Comparison of ENCODE assay signal across 12 mouse cellular contexts in genomic region chr9:89974463-89974931, GRCm38 (mm10).
DNase-seq lines count a peak whose midpoint lies in the region; ATAC-seq lines count a peak whose summit lies in the region.
"Had no signal": no experiment of that assay in that cellular context is flagged by ENCODE, and none has a peak within 500 bp of the region (broad histone marks: within the 10 kb centered on the region; RNA-seq: fewer than 3 reads in every experiment).

No protein-coding gene starts in this region.

- no peaks in the 10 kb centered on the region for H3K36me3 ChIP-seq in hindbrain, embryonic 15.5 days
- no peaks in the 10 kb centered on the region for H3K36me3 ChIP-seq in hindbrain, embryonic 10.5 days
- H3K36me3 ChIP-seq in midbrain, embryonic 16.5 days (ENCODE audit: control insufficient read depth, insufficient read depth, low read length): no peaks in the 10 kb centered on the region
- H3K36me3 ChIP-seq: kidney, embryonic 15.5 days; midbrain, embryonic 12.5 days had no signal

- no peak overlapping the region for H3K27ac ChIP-seq in hindbrain, embryonic 15.5 days (replicated peaks)
- no peak overlapping the region for H3K27ac ChIP-seq in hindbrain, embryonic 10.5 days
- no peak overlapping the region for H3K27ac ChIP-seq in midbrain, embryonic 16.5 days (ENCODE audit: low read length)
- H3K27ac ChIP-seq: kidney, embryonic 15.5 days; midbrain, embryonic 12.5 days had no signal

- H3K4me3 ChIP-seq in hindbrain, embryonic 15.5 days: no peak overlapping the region
- H3K4me3 ChIP-seq in hindbrain, embryonic 10.5 days: no peak overlapping the region
- H3K4me3 ChIP-seq in midbrain, embryonic 16.5 days (ENCODE audit: low read depth, low read length): no peak overlapping the region
- H3K4me3 ChIP-seq: kidney, embryonic 15.5 days; midbrain, embryonic 12.5 days had no signal

- H3K9me3 ChIP-seq in hindbrain, embryonic 15.5 days: no peaks in the 10 kb centered on the region
- H3K9me3 ChIP-seq in hindbrain, embryonic 10.5 days: no peaks in the 10 kb centered on the region
- H3K9me3 ChIP-seq in midbrain, embryonic 16.5 days (replicated peaks; ENCODE audit: control insufficient read depth, low read length, poor library complexity, severe bottlenecking): no peaks in the 10 kb centered on the region
- H3K9me3 ChIP-seq: kidney, embryonic 15.5 days; midbrain, embryonic 12.5 days had no signal

- no peak overlapping the region for H3K4me2 ChIP-seq in hindbrain, embryonic 15.5 days
- no peak overlapping the region for H3K4me2 ChIP-seq in midbrain, embryonic 16.5 days (ENCODE audit: low read length)
- H3K4me2 ChIP-seq: kidney, embryonic 15.5 days; midbrain, embryonic 12.5 days had no signal

- 74% methylated on average over 10 of the region's 10 CpGs for WGBS in hindbrain, embryonic 15.5 days
- 89% methylated on average over 10 of the region's 10 CpGs for WGBS in hindbrain, embryonic 10.5 days
- 85% methylated on average over 10 of the region's 10 CpGs for WGBS in midbrain, embryonic 16.5 days

- H3K4me1 ChIP-seq in hindbrain, embryonic 15.5 days (replicated peaks): no peaks in the 10 kb centered on the region
- H3K4me1 ChIP-seq in hindbrain, embryonic 10.5 days (replicated peaks): peaks cover 8% of the 10 kb centered on the region; the same call in 1 of the 2 replicates
- no peaks in the 10 kb centered on the region for H3K4me1 ChIP-seq in midbrain, embryonic 16.5 days (ENCODE audit: control insufficient read depth, insufficient read depth, low read length)
- H3K4me1 ChIP-seq: midbrain, embryonic 12.5 days had no signal

- peak; percentile 50; the same call in 1 of the 2 replicates for ATAC-seq in hindbrain, embryonic 15.5 days (ENCODE audit: low FRiP score, low read depth)
- ATAC-seq in midbrain, embryonic 16.5 days: peak; percentile 22; the same call in 1 of the 2 replicates

- H3K9ac ChIP-seq in hindbrain, embryonic 15.5 days: no peak overlapping the region
- no peak overlapping the region for H3K9ac ChIP-seq in midbrain, embryonic 16.5 days (ENCODE audit: low read depth, low read length)
- H3K9ac ChIP-seq: kidney, embryonic 15.5 days; midbrain, embryonic 12.5 days had no signal

- no peak for DNase-seq in hindbrain, embryonic 10.5 days (ENCODE audit: low spot score)
- peak; percentile 49 for DNase-seq in right cerebral cortex, postnatal 4 days
- DNase-seq in right cerebral cortex, adult 18-20 months: no peak
- peak; percentile 62 for DNase-seq in cerebellum, adult 9-11 months
- no peak for DNase-seq in kidney, postnatal 4 days
- DNase-seq in urinary bladder, postnatal 14 days (ENCODE audit: low spot score): no peak
- DNase-seq: adrenal gland, postnatal 10 days; lung, adult 2 months had no signal

- H3K27me3 ChIP-seq in hindbrain, embryonic 15.5 days: no peaks in the 10 kb centered on the region
- H3K27me3 ChIP-seq in hindbrain, embryonic 10.5 days (ENCODE audit: insufficient read depth, poor library complexity, severe bottlenecking): 0 out of 2 replicates have a peak, but pooled peaks cover 8% of the 10 kb centered on the region
- no peaks in the 10 kb centered on the region for H3K27me3 ChIP-seq in midbrain, embryonic 16.5 days (ENCODE audit: control insufficient read depth, insufficient read depth, low read depth, low read length)
- H3K27me3 ChIP-seq: kidney, embryonic 15.5 days; midbrain, embryonic 12.5 days had no signal

Comparison
In these comparisons a context has a peak if more than half of its experiments do, and no peak if none do; other contexts are left out.
1. DNase-seq: peak in right cerebral cortex, postnatal 4 days (single experiment) and cerebellum, adult 9-11 months (single experiment); none in hindbrain, embryonic 10.5 days (single experiment), right cerebral cortex, adult 18-20 months (single experiment), kidney, postnatal 4 days (0 of 2) and urinary bladder, postnatal 14 days (single experiment).